Comparison of ENCODE assay signal across 15 mouse cellular contexts in genomic region chr2:6705475-6705874, GRCm38 (mm10).
DNase-seq lines count a peak whose midpoint lies in the region; ATAC-seq and TF ChIP-seq lines count a peak whose summit lies in the region.
"Had no signal": no experiment of that assay in that cellular context is flagged by ENCODE, and none has a peak within 500 bp of the region (broad histone marks: within the 10 kb centered on the region; RNA-seq: fewer than 3 reads in every experiment).

No protein-coding gene starts in this region.

- H3K27me3 ChIP-seq in stomach, postnatal 0 days (ENCODE audit: control insufficient read depth, insufficient read depth, low read length) = no peaks in the 10 kb centered on the region
- H3K27me3 ChIP-seq: neural tube, embryonic 12.5 days had no signal

- peak overlapping the region; percentile 65; the same call in 1 of the 2 replicates for H3K27ac ChIP-seq in layer of hippocampus, adult 2 months
- H3K27ac ChIP-seq in brown adipose tissue, adult 24 weeks (replicated peaks; ENCODE audit: low read depth, low read length) = 0 out of 2 replicates have a peak overlapping the region, but pooled peaks have one; percentile 19
- H3K27ac ChIP-seq in stomach, postnatal 0 days (replicated peaks) = no peak overlapping the region
- H3K27ac ChIP-seq: heart, embryonic 10.5 days; neural tube, embryonic 12.5 days had no signal

- no peak overlapping the region for H3K4me2 ChIP-seq in stomach, postnatal 0 days (replicated peaks; ENCODE audit: low read depth)
- H3K4me2 ChIP-seq: midbrain, embryonic 11.5 days; neural tube, embryonic 12.5 days had no signal

- no peaks in the 10 kb centered on the region for H3K9me3 ChIP-seq in stomach, postnatal 0 days (ENCODE audit: control insufficient read depth, low read length)
- H3K9me3 ChIP-seq: heart, embryonic 10.5 days; neural tube, embryonic 12.5 days had no signal

- no peak for DNase-seq in layer of hippocampus, adult 2 months (ENCODE audit: low spot score in 2 of 2)
- no peak for DNase-seq in layer of hippocampus, postnatal 10 days (ENCODE audit: low spot score in 2 of 2)
- no peak for DNase-seq in stomach, postnatal 0 days (ENCODE audit: low spot score)
- no peak for DNase-seq in spleen, postnatal 36 days (ENCODE audit: low spot score in 2 of 2)
- DNase-seq: adrenal gland, postnatal 14 days; cerebellum, adult 11-12 months; kidney, adult 18-20 months; lung, adult 2 months; thymus, postnatal 25 days had no signal

- WGBS in stomach, postnatal 0 days = 80% methylated on average over 7 of the region's 7 CpGs

- TF ChIP-seq CTCF in layer of hippocampus, adult 2 months (conservative IDR thresholded peaks at IDR 0.05) = no peak
- no peak for TF ChIP-seq CTCF in stomach, postnatal 0 days (IDR thresholded peaks at IDR 0.05; ENCODE audit: low read depth)

- no peaks in the 10 kb centered on the region for H3K36me3 ChIP-seq in stomach, postnatal 0 days (ENCODE audit: control insufficient read depth, insufficient read depth, low read length)
- H3K36me3 ChIP-seq: heart, embryonic 10.5 days; neural tube, embryonic 12.5 days had no signal

- TF ChIP-seq EP300 in stomach, postnatal 0 days (optimal IDR thresholded peaks at IDR 0.05) = no peak

- peak; percentile 38 for ATAC-seq in CD4-positive, CD25-positive, alpha-beta regulatory T cell, adult 4 months
- 0 out of 2 replicates have a peak, but pooled peaks have one; percentile 16 for ATAC-seq in megakaryocyte-erythroid progenitor cell, adult 5-6 weeks (replicated peaks; ENCODE audit: low FRiP score, low TSS enrichment, poor library complexity, severe bottlenecking)
- no peak for ATAC-seq in stomach, postnatal 0 days (ENCODE audit: low FRiP score, low TSS enrichment)

- peaks cover 5% of the 10 kb centered on the region; the same call in 1 of the 2 replicates for H3K4me1 ChIP-seq in brown adipose tissue, adult 24 weeks (ENCODE audit: control insufficient read depth, insufficient read depth, insufficient read length, low read length)
- no peaks in the 10 kb centered on the region for H3K4me1 ChIP-seq in stomach, postnatal 0 days (replicated peaks; ENCODE audit: control insufficient read depth, insufficient read depth)

- H3K4me3 ChIP-seq in layer of hippocampus, adult 2 months = no peak overlapping the region
- no peak overlapping the region for H3K4me3 ChIP-seq in brown adipose tissue, adult 24 weeks (ENCODE audit: insufficient read depth, low read depth, low read length)
- no peak overlapping the region for H3K4me3 ChIP-seq in stomach, postnatal 0 days (ENCODE audit: low read depth, low read length)
- H3K4me3 ChIP-seq: heart, embryonic 10.5 days; neural tube, embryonic 12.5 days had no signal

- H3K9ac ChIP-seq in stomach, postnatal 0 days (ENCODE audit: low read length) = no peak overlapping the region
- H3K9ac ChIP-seq: neural tube, embryonic 12.5 days had no signal
